9 mouse cellular contexts compared by ENCODE assay signal in the genomic region with DNA sequence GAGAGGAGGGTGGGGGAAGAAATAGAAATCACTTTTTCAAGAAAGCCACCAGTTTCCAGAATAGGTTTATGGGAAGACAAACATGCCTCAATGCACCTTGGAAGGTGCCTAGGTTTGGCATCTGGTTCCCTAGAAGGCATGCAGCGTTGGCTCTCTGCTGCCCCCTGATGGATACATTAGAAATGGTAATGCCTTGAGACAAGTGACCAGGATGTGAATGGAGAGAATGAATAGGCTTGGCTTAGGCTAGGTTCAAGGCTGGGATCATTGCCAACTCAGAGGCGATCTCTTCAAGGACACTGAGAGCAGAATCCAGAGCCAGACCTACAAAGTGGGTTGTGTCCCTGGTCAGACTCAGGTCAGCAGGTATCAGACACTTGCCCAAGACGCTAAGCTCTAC. TPM values are rescaled to one million over a fixed set of nuclear protein-coding genes. Genes with fewer than 3 reads are reported as not detected.
DNase-seq lines count a peak whose midpoint lies in the region; ATAC-seq lines count a peak whose summit lies in the region.
"Had no signal": no experiment of that assay in that cellular context is flagged by ENCODE, and none has a peak within 500 bp of the region (broad histone marks: within the 10 kb centered on the region; RNA-seq: fewer than 3 reads in every experiment).

No protein-coding gene starts in this region.

- no peak overlapping the region for H3K4me3 ChIP-seq in kidney, embryonic 14.5 days (ENCODE audit: low read length)
- no peak overlapping the region for H3K4me3 ChIP-seq in stomach, embryonic 15.5 days (replicated peaks)
- H3K4me3 ChIP-seq: erythroblast, embryonic 14.5 days had no signal

- DNase-seq in kidney, adult 18-20 months = peak; percentile 81
- peak; percentile 84 for DNase-seq in adipocyte (ENCODE audit: low spot score)
- peak; percentile 38 to 80 for DNase-seq in cerebellum, postnatal 4 days (ENCODE audit: low spot score in 2 of 2)
- DNase-seq in heart, postnatal 25 days (ENCODE audit: low spot score) = peak; percentile 25
- peak; percentile 60 to 63 for DNase-seq in left cerebral cortex, postnatal 14 days (ENCODE audit: low spot score in 2 of 2)

- H3K36me3 ChIP-seq in kidney, embryonic 14.5 days (ENCODE audit: control insufficient read depth, insufficient read depth, low read length) = no peaks in the 10 kb centered on the region
- H3K36me3 ChIP-seq in stomach, embryonic 15.5 days = no peaks in the 10 kb centered on the region

- H3K27ac ChIP-seq in kidney, embryonic 14.5 days (ENCODE audit: low read depth, low read length) = no peak overlapping the region
- H3K27ac ChIP-seq in stomach, embryonic 15.5 days = no peak overlapping the region

- no peak overlapping the region for H3K4me2 ChIP-seq in kidney, embryonic 14.5 days (replicated peaks; ENCODE audit: low read depth, low read length)
- no peak overlapping the region for H3K4me2 ChIP-seq in stomach, embryonic 15.5 days

- 24% methylated on average over 3 of the region's 3 CpGs for WGBS in kidney, embryonic 14.5 days
- 22% methylated on average over 3 of the region's 3 CpGs for WGBS in stomach, embryonic 15.5 days

- intact Hi-C loops in heart, postnatal 25 days (cut with DNase I) = loop anchor here (5.0 kb wide), 1 partner anchor 343 kb away; no protein-coding TSS in a partner anchor
- intact Hi-C loops in left cerebral cortex, postnatal 14 days (cut with DNase I) = no loop called here

- H3K4me1 ChIP-seq in kidney, embryonic 14.5 days (ENCODE audit: control insufficient read depth, insufficient read depth, low read length) = no peaks in the 10 kb centered on the region
- H3K4me1 ChIP-seq in stomach, embryonic 15.5 days = no peaks in the 10 kb centered on the region

- no peak overlapping the region for H3K9ac ChIP-seq in kidney, embryonic 14.5 days (ENCODE audit: low read depth, low read length)
- no peak overlapping the region for H3K9ac ChIP-seq in stomach, embryonic 15.5 days

- H3K27me3 ChIP-seq in kidney, embryonic 14.5 days (ENCODE audit: control insufficient read depth, insufficient read depth, low read length) = no peaks in the 10 kb centered on the region
- no peaks in the 10 kb centered on the region for H3K27me3 ChIP-seq in stomach, embryonic 15.5 days (replicated peaks)

- ATAC-seq in kidney, embryonic 14.5 days (ENCODE audit: low FRiP score, low TSS enrichment) = no peak
- ATAC-seq in monocyte, adult 5-6 weeks (replicated peaks; ENCODE audit: insufficient number of reproducible peaks, low FRiP score, low TSS enrichment, poor library complexity, severe bottlenecking) = peak; percentile 86
- ATAC-seq in stomach, embryonic 15.5 days (ENCODE audit: insufficient read depth, low FRiP score, low read depth) = peak; percentile 39; the same call in 1 of the 2 replicates

- H3K9me3 ChIP-seq in kidney, embryonic 14.5 days (ENCODE audit: control insufficient read depth, low read length) = no peaks in the 10 kb centered on the region
- no peaks in the 10 kb centered on the region for H3K9me3 ChIP-seq in stomach, embryonic 15.5 days

RNA-seq across cellular contexts. Expression of a gene that starts 10.6 kb away (rescaled TPM):
- 675 and 744 TPM in 2 replicates for polyA plus RNA-seq in kidney, embryonic 14.5 days (2014; fragmentation: Nextera tagmentation; extraction: Ambion mirVana)
- 10 to 100 TPM; 91.6 to 97.5 TPM for total RNA-seq in heart, postnatal 25 days (2021)
- total RNA-seq in left cerebral cortex, postnatal 14 days (2021) = 100 to 1,000 TPM; 211 to 216 TPM
- total RNA-seq in monocyte, adult 5-6 weeks (2017) = 278 to 334 TPM (median 296 TPM) in 3 replicates
- 503 and 542 TPM in 2 replicates for polyA plus RNA-seq in stomach, embryonic 15.5 days (2015; fragmentation: Nextera tagmentation; extraction: Ambion mirVana)

RNA-seq across cellular contexts. Expression of a gene that starts 13.2 kb away (rescaled TPM):
- polyA plus RNA-seq in kidney, embryonic 14.5 days (2014; fragmentation: Nextera tagmentation; extraction: Ambion mirVana) = not detected in 2 replicates
- total RNA-seq in heart, postnatal 25 days (2021) = under 1 TPM; 0.22 to 0.29 TPM
- total RNA-seq in left cerebral cortex, postnatal 14 days (2021) = not detected
- total RNA-seq in monocyte, adult 5-6 weeks (2017) = 2.8 TPM in 1 of 3 replicates, not detected in the others
- 1.8 TPM in 2 replicates for polyA plus RNA-seq in stomach, embryonic 15.5 days (2015; fragmentation: Nextera tagmentation; extraction: Ambion mirVana)

RNA-seq across cellular contexts. Expression of a gene that starts 23.4 kb away (rescaled TPM):
- not detected in 2 replicates for polyA plus RNA-seq in kidney, embryonic 14.5 days (2014; fragmentation: Nextera tagmentation; extraction: Ambion mirVana)
- total RNA-seq in heart, postnatal 25 days (2021) = not detected
- total RNA-seq in left cerebral cortex, postnatal 14 days (2021) = not detected
- not detected in 3 replicates for total RNA-seq in monocyte, adult 5-6 weeks (2017)
- polyA plus RNA-seq in stomach, embryonic 15.5 days (2015; fragmentation: Nextera tagmentation; extraction: Ambion mirVana) = not detected in 2 replicates
- polyA plus RNA-seq: erythroblast, embryonic 14.5 days had no signal

RNA-seq across cellular contexts. Expression of a gene that starts 28.9 kb away (rescaled TPM):
- polyA plus RNA-seq in kidney, embryonic 14.5 days (2014; fragmentation: Nextera tagmentation; extraction: Ambion mirVana) = 0.76 and 1.9 TPM in 2 replicates
- total RNA-seq in heart, postnatal 25 days (2021) = under 1 TPM; 0.55 to 0.61 TPM
- total RNA-seq in left cerebral cortex, postnatal 14 days (2021) = 10 to 100 TPM; 15.2 to 23.8 TPM
- 31.6 to 146 TPM (median 34.3 TPM) in 3 replicates for total RNA-seq in monocyte, adult 5-6 weeks (2017)
- polyA plus RNA-seq in stomach, embryonic 15.5 days (2015; fragmentation: Nextera tagmentation; extraction: Ambion mirVana) = 3.3 and 7.2 TPM in 2 replicates
- polyA plus RNA-seq: erythroblast, embryonic 14.5 days had no signal

RNA-seq across cellular contexts. Expression of a gene that starts 33.4 kb away (rescaled TPM):
- polyA plus RNA-seq in kidney, embryonic 14.5 days (2014; fragmentation: Nextera tagmentation; extraction: Ambion mirVana) = not detected in 2 replicates
- total RNA-seq in heart, postnatal 25 days (2021) = not detected
- total RNA-seq in left cerebral cortex, postnatal 14 days (2021) = not detected
- not detected in 3 replicates for total RNA-seq in monocyte, adult 5-6 weeks (2017)
- polyA plus RNA-seq in stomach, embryonic 15.5 days (2015; fragmentation: Nextera tagmentation; extraction: Ambion mirVana) = not detected in 2 replicates
- polyA plus RNA-seq: erythroblast, embryonic 14.5 days had no signal

Comparison
In these comparisons a context has a peak if more than half of its experiments do, and no peak if none do; other contexts are left out.
1. DNase-seq: peak in every context shown above with its lines; median percentile 84 in adipocyte; 81 in kidney, adult 18-20 months; 62 in left cerebral cortex, postnatal 14 days; 59 in cerebellum, postnatal 4 days; 25 in heart, postnatal 25 days.